Mouse (Mus musculus) stomach, postnatal 0 days (tissue): Measurements from ENCODE around the gene Ctse. TPM values are rescaled to one million over a fixed set of nuclear protein-coding genes. Genes with fewer than 3 reads are reported as not detected.

Experiments
- ATAC-seq: fragments of 200-750 bp; cut with Nextera tagmentation; 2 replicates; pipeline ENCODE4 v1.8.0; 2017; ENCODE audit not compliant: low FRiP score, low TSS enrichment
- DNase-seq: peaks from one replicate; pipeline ENCODE4 v3.0.0-alpha.2; 2016; ENCODE audit warnings: low spot score
- H3K27ac ChIP-seq: fragments of 300-500 bp; sonication (generic); replicated peaks from 2 replicates; pipeline ENCODE4 v1.5.1; 2014; ENCODE audit warnings: mild to moderate bottlenecking, control low read depth
- H3K27me3 ChIP-seq: fragments of 300-500 bp; sonication (generic); 2 replicates; pipeline ENCODE4 v1.6.1; 2014; ENCODE audit warnings: low read length; ENCODE audit not compliant: control insufficient read depth, insufficient read depth
- H3K36me3 ChIP-seq: fragments of 300-500 bp; sonication (generic); 2 replicates; pipeline ENCODE4 v1.6.1; 2014; ENCODE audit warnings: low read length, mixed read lengths; ENCODE audit not compliant: control insufficient read depth, insufficient read depth
- H3K4me1 ChIP-seq: fragments of 300-500 bp; sonication (generic); replicated peaks from 2 replicates; pipeline ENCODE4 v1.6.1; 2014; ENCODE audit warnings: antibody characterized with exemption; ENCODE audit not compliant: control insufficient read depth, insufficient read depth
- H3K4me2 ChIP-seq: fragments of 300-500 bp; sonication (generic); replicated peaks from 2 replicates; pipeline ENCODE4 v1.6.1; 2014; ENCODE audit warnings: low read depth, mild to moderate bottlenecking, control low read depth, moderate library complexity
- H3K4me3 ChIP-seq: fragments of 300-500 bp; sonication (generic); 2 replicates; pipeline ENCODE4 v1.5.1; 2014; ENCODE audit warnings: low read depth, low read length, control low read depth
- H3K9ac ChIP-seq: fragments of 300-500 bp; sonication (generic); 2 replicates; pipeline ENCODE4 v1.6.1; 2014; ENCODE audit warnings: mild to moderate bottlenecking, low read length, control low read depth, mixed read lengths
- H3K9me3 ChIP-seq: fragments of 300-500 bp; sonication (generic); 2 replicates; pipeline ENCODE4 v1.6.1; 2016; ENCODE audit warnings: low read length; ENCODE audit not compliant: control insufficient read depth
- CTCF ChIP-seq: IDR thresholded peaks from 2 replicates; pipeline ENCODE4 v1.5.1; 2016; ENCODE audit warnings: antibody characterized with exemption, low read depth, mild to moderate bottlenecking, moderate library complexity
- EP300 ChIP-seq: optimal IDR thresholded peaks from 2 replicates; pipeline ENCODE3; 2016; ENCODE audit warnings: antibody characterized with exemption
- WGBS: fragments of 180-500 bp; shearing (Covaris S2); extraction: QIAGEN DNeasy Blood & Tissue Kit; methylation state at CpG from one replicate; pipeline ENCODE4 v1.1.7; 2014; 5-methylcytosine and 5-hydroxymethylcytosine counted together
- polyA plus RNA-seq: library from polyadenylated mRNA; unstranded; fragments of >200 nt; fragmentation: Nextera tagmentation; extraction: Ambion mirVana; gene quantifications from 2 replicates; pipeline ENCODE4 v1.2.1, GENCODE M21; 2015

Ctse gene
- polyA plus RNA-seq, 1 experiment from 2014 or later: 596 TPM

DNA sequence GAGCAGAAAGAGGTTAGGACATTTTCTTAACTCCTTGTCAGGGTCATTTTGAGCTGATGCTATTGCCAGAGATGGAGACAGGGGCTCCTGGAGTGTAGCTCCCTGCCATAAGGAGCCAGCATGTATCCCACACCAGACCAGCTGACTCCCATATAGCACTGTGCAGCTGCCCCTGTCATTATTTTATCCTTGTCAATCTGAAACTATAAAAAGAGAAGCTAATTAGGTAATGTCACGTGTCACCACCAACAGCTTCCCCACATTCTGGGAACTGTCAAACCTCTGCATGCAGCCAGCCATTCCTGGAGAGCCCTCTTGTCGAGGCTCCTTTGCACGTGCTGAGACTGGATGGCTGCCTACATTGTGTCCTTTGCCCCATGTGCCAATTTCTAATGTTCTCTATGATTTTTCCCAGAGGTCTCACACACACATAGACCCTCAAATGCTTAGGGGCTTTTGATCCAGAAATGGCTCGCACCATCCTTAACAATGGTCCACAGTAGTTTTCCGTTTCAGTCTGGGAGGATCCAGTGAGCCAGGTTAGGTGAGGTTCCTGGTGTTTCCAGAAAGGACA lies 21.5 kb downstream of the Ctse start:
- H3K9me3 ChIP-seq: no peaks in the 10 kb centered on the region
- WGBS: 78% methylated on average over 5 of the region's 5 CpGs
- no peak overlapping the region for H3K27ac ChIP-seq
- no peak overlapping the region for H3K9ac ChIP-seq
- TF ChIP-seq EP300: no peak
- DNase-seq (no peak), ATAC-seq (no peak)
- no peak overlapping the region for H3K4me3 ChIP-seq
- no peaks in the 10 kb centered on the region for H3K4me1 ChIP-seq
- no peaks in the 10 kb centered on the region for H3K27me3 ChIP-seq
- no peaks in the 10 kb centered on the region for H3K36me3 ChIP-seq
- no peak overlapping the region for H3K4me2 ChIP-seq

DNA sequence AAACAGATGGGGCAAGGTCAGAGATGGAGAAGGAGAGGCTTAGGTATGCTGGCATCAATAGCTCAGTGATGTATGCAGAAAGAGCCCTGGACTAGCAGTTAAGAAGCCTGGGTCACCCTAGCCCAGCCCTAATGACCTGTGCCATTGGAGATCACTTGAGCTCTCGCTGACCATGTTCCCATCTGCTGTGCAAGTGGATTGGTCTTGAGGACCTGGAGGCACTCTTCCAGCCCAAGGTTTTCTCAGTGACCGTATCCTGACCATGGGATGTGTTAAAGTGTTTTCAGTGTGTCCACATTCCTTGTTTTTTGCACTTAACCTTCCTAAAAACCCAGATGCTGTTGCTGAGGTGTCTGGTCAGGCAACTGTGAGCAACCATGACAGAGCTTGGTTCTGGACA lies 22.2 kb downstream of the Ctse start:
- no peak overlapping the region for H3K9ac ChIP-seq
- no peaks in the 10 kb centered on the region for H3K9me3 ChIP-seq
- H3K4me3 ChIP-seq: no peak overlapping the region
- no peaks in the 10 kb centered on the region for H3K4me1 ChIP-seq
- TF ChIP-seq CTCF: no peak
- TF ChIP-seq EP300: no peak
- DNase-seq (no peak), ATAC-seq (no peak)
- H3K27ac ChIP-seq: no peak overlapping the region
- 90% methylated on average over 2 of the region's 2 CpGs for WGBS
- no peaks in the 10 kb centered on the region for H3K27me3 ChIP-seq
- H3K4me2 ChIP-seq: no peak overlapping the region
- no peaks in the 10 kb centered on the region for H3K36me3 ChIP-seq

DNA sequence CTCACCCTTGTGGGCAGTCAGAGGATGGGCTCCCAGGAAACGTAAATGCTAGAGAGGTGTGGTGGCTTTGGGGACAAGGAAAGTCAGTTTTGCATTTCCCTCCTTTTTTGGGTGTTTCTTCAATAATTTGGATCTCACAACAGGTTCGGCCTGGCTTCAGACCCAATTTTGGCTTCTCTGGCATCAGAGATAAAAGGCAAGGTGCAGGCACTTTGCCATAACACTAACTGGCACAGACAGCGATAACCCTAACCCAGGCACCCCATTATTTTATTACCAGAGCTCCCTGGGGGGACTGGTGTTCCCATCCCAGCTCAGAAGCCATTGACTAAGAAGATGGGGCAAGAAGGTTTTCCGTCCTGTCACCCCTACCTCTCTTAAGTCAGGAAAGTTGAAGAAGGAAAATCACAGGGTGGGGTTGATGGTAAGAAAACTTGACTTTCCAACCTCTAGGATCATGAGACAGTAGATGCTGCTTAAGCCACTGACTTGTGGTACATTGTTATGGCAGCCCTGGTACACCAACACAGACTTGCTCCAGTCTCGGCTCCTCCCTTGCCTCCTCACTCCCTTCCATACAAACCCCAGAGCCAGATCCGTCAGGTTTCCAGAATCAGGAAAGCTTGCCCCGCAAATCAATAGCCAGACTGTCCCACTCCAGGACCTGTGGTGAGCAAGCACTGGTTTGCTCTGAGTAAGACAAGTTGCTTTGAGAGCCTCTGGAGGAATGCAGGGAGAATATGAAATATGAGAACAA lies 22.8 kb downstream of the Ctse start:
- H3K4me2 ChIP-seq: no peak overlapping the region
- no peak overlapping the region for H3K27ac ChIP-seq
- no peaks in the 10 kb centered on the region for H3K27me3 ChIP-seq
- no peaks in the 10 kb centered on the region for H3K9me3 ChIP-seq
- TF ChIP-seq CTCF (no peak), EP300 (no peak)
- ATAC-seq (no peak), DNase-seq (peak; percentile 29)
- no peaks in the 10 kb centered on the region for H3K4me1 ChIP-seq
- no peak overlapping the region for H3K4me3 ChIP-seq
- 66% methylated on average over 7 of the region's 7 CpGs for WGBS
- no peak overlapping the region for H3K9ac ChIP-seq
- no peaks in the 10 kb centered on the region for H3K36me3 ChIP-seq

DNA sequence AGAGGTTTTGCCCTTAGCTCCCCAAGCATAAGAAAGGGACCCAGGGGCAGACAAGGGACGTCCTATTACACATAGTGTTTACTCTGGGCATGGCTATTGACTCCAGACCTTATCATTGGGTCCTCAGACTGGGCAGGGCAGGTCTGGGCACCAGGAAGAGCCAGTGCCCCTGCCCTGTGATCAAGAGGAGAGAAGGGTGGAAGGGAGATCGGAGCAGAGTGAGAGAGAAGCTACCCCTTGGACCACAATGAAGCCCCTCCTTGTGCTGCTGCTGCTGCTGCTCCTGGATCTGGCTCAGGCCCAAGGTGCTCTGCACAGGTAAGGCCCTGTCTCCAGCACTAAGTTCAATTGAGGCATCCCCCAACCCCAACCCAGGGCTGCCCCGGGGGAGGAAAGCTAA lies 23.6 kb downstream of the Ctse start:
- H3K27me3 ChIP-seq: no peaks in the 10 kb centered on the region
- H3K4me3 ChIP-seq: peak overlapping the region; percentile 31
- H3K4me1 ChIP-seq: no peaks in the 10 kb centered on the region
- peak; percentile 96 for ATAC-seq
- peak overlapping the region; percentile 73 for H3K27ac ChIP-seq
- H3K9me3 ChIP-seq: no peaks in the 10 kb centered on the region
- H3K36me3 ChIP-seq: no peaks in the 10 kb centered on the region
- H3K4me2 ChIP-seq: peak overlapping the region; percentile 39
- WGBS: 53% methylated on average over 3 of the region's 3 CpGs
- DNase-seq: peak; percentile 72
- TF ChIP-seq EP300: no peak
- TF ChIP-seq CTCF: no peak
- peak overlapping the region; percentile 51; the same call in 1 of the 2 replicates for H3K9ac ChIP-seq

DNA sequence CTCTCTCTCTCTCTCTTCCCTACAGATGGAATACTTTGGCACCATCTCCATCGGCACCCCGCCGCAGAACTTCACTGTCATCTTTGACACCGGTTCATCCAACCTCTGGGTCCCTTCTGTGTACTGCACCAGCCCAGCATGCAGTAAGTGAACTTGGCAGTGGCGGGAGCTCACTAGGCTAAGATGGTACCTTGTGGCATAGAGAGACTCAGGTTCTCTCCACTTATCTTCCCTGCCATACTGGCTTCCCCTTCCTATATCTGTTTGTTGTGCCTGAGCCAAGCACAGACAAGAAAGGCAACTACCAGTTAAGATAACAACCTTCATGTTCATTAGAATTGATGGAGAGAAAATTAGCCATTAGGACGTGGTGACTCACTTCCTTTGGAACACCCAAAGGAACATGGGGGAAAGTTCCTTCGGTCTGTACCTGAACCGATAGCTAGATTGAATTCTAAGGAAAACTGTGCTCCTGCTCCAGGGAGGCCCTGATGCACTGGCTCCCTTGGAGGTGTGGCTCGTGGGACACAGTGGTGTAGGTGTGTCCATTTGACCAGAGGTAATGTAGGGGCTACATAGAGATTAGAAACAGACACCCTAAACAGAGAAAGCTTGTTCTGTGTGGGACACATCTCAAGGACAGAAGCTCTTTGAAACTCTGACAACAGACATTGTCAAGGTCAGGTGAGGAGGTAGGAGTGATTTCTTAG lies 25.3 kb downstream of the Ctse start:
- TF ChIP-seq EP300 (no peak), CTCF (no peak)
- H3K9me3 ChIP-seq: no peaks in the 10 kb centered on the region
- no peaks in the 10 kb centered on the region for H3K4me1 ChIP-seq
- H3K27ac ChIP-seq: peak overlapping the region; percentile 40
- 75% methylated on average over 9 of the region's 9 CpGs for WGBS
- peak; percentile 33 for DNase-seq
- H3K4me2 ChIP-seq: peak overlapping the region; percentile 39
- no peaks in the 10 kb centered on the region for H3K27me3 ChIP-seq
- ATAC-seq: peak; percentile 55
- no peak overlapping the region; the same call in 1 of the 2 replicates for H3K4me3 ChIP-seq
- no peaks in the 10 kb centered on the region for H3K36me3 ChIP-seq
- no peak overlapping the region for H3K9ac ChIP-seq

DNA sequence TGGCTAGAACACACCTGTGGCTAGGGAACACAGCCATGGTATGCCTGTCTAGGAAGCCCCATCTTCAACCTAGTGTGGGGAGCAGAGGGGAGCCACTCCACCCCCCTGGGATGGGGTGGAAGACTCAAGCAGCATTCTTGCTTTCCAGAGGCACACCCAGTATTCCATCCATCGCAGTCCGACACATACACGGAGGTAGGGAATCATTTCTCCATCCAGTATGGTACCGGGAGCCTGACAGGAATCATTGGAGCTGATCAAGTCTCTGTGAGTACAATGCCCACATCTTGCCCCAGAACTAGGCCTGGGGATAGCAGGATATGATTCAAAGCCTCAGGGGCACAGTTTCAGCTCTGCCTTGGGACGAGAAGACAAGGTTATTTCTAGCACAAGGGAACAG lies 26.0 kb downstream of the Ctse start:
- TF ChIP-seq EP300: no peak
- no peak for TF ChIP-seq CTCF
- no peaks in the 10 kb centered on the region for H3K9me3 ChIP-seq

More for the DNA sequence above, 26.0 kb downstream of the Ctse start:
- Histone ChIP-seq H3K4me3 (no peak overlapping the region), H3K27me3 (no peaks in the 10 kb centered on the region), H3K36me3 (no peaks in the 10 kb centered on the region), H3K9ac (no peak overlapping the region), H3K27ac (no peak overlapping the region; the same call in 1 of the 2 replicates), H3K4me1 (no peaks in the 10 kb centered on the region), H3K4me2 (no peak overlapping the region; the same call in 1 of the 2 replicates)
- DNase-seq: no peak
- no peak for ATAC-seq
- WGBS: 80% methylated on average over 5 of the region's 5 CpGs
